Mouse (Mus musculus) testis, adult 2 months (tissue): ENCODE data around the gene Plagl2.

Experiments used
- CTCF ChIP-seq: fragments of 200-500 bp; IDR thresholded peaks from 2 replicates; pipeline ENCODE4 v1.5.1; 2012; ENCODE audit warnings: low read depth, mild to moderate bottlenecking, inconsistent platforms, low read length, moderate library complexity; ENCODE audit not compliant: control insufficient read depth, insufficient read depth, insufficient replicate concordance
- POLR2A ChIP-seq: fragments of 200-500 bp; IDR thresholded peaks from 2 replicates; pipeline ENCODE4 v1.6.1; 2012; ENCODE audit warnings: low read depth, mild to moderate bottlenecking, inconsistent platforms, low read length, moderate library complexity; ENCODE audit not compliant: control insufficient read depth

DNA sequence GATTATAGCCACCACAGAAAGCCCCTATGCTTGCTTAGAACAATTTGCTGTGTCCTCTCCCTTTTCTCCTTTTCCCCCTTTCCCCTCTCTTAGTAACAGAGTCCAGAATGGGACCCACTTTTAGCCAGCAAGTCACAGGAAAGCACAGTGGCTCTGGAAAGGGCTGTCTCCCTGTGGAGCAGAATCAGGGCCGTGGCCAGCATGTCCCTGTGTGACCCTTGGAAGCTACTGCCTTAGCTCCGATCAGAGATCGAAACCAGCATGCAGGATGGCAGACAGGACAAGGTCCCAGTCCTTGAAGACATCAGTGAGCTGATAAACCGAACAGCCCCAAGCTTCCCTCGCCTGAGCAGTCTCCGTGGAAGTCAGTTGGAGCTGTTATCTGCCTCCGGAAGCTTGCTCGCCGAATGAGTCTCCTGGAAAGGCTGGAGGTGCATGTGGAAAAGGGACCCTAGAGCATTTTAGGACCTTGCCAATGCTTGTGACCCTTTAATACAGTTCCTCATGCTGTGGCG is 23.3 kb downstream of the Plagl2 start:
- TF ChIP-seq CTCF = no peak
- no peak for TF ChIP-seq POLR2A
